Mouse (Mus musculus): ENCODE results near the gene Mapk8ip1. TPM values are rescaled to one million over a fixed set of nuclear protein-coding genes. Genes with fewer than 3 reads are reported as not detected.
A peak's percentile ranks its signal among the peaks of the same experiment; 100 is the strongest.

The Mapk8ip1 gene
- polyA plus RNA-seq, 1 experiment: 2.0 TPM

DNA sequence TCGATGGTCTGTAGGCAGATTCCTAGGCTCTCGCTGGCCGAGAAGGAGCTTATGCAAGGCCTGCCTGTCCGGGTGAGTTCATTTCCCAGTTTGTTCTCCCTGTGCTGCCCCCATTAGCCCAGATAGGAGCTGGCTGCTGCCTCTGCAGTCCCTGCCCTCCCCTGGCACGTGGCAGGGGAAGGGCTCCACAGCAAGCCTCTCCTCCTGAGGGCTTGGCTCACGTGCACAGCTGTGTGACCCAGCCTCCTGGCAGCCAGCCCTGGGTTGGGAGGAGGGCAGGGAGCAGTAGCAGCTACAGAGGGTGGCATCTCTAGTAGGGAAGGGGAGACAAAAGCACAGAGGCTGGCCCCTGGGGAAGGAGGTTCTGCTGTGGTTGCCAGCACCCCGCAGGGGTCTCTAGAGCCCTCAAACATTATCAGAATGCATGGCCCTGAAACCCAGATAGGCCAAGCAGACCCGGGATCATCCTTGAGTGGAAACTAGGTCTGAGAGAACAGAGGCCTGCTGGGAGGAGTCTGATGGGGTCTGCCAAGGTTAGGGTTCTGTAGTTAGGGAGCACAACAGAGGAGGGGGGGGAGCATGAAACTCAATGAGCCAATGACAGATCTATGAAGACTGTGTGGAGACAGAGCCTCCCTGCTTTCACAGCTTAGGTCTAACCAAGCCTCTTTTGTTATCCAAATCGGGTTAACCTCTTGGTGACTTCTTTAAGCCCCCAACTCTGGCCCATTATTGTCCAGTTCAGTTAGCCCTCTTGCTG lies 22.8 kb upstream of the Mapk8ip1 start:
- 43% methylated on average over 9 of the region's 9 CpGs for WGBS
- H3K4me1 ChIP-seq (ENCODE audit: control insufficient read depth, insufficient read depth, low read length): no peaks in the 10 kb centered on the region; the same call in 1 of the 2 replicates
- H3K27ac ChIP-seq (ENCODE audit: control insufficient read depth, insufficient read depth, low read depth, low read length, poor library complexity): no peak overlapping the region
- no peak overlapping the region for H3K4me3 ChIP-seq (replicated peaks; ENCODE audit: control insufficient read depth, low read depth, low read length)
- TF ChIP-seq POLR2A (IDR thresholded peaks at IDR 0.05; ENCODE audit: borderline replicate concordance, control insufficient read depth, low read depth, low read length): no peak
- TF ChIP-seq CTCF (IDR thresholded peaks at IDR 0.05; ENCODE audit: control insufficient read depth, insufficient read depth, low read length): no peak

DNA sequence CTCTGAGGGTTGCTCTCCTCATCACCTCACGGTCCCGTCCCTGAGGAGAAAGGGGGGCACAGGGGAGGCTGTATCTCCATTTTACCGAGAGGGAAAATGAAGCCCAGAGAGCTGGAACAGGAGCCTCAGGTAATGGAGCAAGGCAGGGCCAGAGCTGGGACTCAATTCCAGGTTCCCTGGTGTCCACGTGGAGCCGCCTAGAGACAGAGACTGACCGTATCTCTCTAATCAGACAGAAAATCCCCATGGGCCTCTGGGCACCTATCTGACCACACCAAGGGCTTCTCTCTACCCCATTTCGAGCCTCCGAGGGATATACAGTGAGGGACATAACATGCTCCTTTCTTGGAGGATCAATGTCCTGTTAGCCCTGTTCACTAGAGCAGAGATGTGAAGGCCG lies 22.1 kb upstream of the Mapk8ip1 start:
- 72% methylated on average over 9 of the region's 9 CpGs for WGBS
- no peak for TF ChIP-seq CTCF (IDR thresholded peaks at IDR 0.05; ENCODE audit: control insufficient read depth, insufficient read depth, low read length)
- no peak for TF ChIP-seq POLR2A (IDR thresholded peaks at IDR 0.05; ENCODE audit: borderline replicate concordance, control insufficient read depth, low read depth, low read length)
- Histone ChIP-seq H3K4me3 (replicated peaks; ENCODE audit: control insufficient read depth, low read depth, low read length) (no peak overlapping the region), H3K4me1 (ENCODE audit: control insufficient read depth, insufficient read depth, low read length) (no peaks in the 10 kb centered on the region; the same call in 1 of the 2 replicates), H3K27ac (ENCODE audit: control insufficient read depth, insufficient read depth, low read depth, low read length, poor library complexity) (no peak overlapping the region)

DNA sequence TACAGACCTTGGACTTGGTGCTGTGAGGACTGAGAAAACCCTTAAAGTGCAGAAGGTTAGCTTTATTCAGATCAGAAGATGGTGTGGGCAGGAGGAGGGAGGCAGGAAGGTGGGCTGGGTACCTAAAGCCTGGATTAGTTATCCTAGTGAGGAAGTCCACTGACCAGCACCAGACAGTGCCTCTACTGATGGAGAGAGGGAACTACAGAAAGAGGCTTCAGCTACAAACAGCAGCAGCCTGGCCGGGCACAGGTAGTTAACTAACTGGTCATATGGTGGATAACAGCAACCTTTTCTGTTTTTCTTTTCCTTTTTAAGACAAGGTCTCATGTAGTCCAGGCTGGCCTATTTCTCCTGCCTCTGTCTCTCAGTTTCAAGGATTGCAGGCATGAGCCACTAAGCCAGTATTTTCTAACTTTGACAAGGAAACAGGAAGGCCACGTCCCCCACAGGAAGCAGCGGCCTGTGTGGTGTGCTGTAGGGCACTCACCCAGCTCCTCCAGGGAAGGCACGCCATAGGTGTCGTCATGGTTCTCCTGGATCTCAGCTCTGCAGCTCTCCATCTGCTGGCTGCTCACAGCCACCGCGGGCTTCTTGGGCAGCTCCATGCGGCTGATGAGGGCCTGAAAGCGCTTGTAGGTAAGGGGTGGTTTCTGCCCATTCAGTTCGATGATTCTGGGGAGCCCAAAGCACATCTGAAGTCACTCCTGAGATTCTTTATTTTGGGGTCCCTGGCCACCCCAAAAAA lies 21.5 kb upstream of the Mapk8ip1 start:
- TF ChIP-seq POLR2A (IDR thresholded peaks at IDR 0.05; ENCODE audit: borderline replicate concordance, control insufficient read depth, low read depth, low read length) (no peak), CTCF (IDR thresholded peaks at IDR 0.05; ENCODE audit: control insufficient read depth, insufficient read depth, low read length) (peak; percentile 32; the same call in 1 of the 2 replicates)
- H3K4me1 ChIP-seq (ENCODE audit: control insufficient read depth, insufficient read depth, low read length): no peaks in the 10 kb centered on the region; the same call in 1 of the 2 replicates

DNA sequence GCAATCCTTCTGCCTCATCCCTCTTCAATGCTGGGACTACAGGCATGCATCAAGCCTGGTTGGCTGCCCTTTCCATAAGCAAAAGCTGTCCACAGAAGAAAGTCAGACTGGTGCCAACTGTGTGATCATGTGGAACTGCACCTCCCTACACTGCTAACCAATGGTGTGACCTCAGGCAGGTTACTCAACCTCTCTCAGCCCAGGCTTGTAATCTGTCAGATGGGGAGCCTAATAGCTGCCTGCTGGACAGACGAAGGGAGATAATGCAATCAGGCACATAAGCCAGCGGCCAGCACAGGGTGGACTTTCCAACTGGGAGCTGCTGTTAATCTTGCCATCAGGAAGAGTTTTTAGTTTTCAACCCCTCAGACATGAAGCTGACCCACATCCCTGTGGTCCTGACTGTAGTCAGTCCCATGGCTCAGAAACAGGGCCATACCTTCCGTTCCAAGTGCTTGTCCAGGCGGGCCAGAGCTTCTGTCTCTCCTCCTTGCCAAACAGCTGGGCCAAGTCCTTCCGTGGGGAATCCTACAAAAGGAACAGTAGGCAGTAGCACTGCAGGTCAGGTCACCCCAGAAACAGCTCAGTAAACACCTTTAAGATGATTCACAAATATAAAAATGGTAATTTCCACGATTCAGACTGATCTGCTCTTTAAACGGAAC lies 20.8 kb upstream of the Mapk8ip1 start:
- H3K27ac ChIP-seq (ENCODE audit: control insufficient read depth, insufficient read depth, low read depth, low read length, poor library complexity): no peak overlapping the region
- no peaks in the 10 kb centered on the region; the same call in 1 of the 2 replicates for H3K4me1 ChIP-seq (ENCODE audit: control insufficient read depth, insufficient read depth, low read length)
- WGBS: 74% methylated on average over 7 of the region's 7 CpGs
- no peak overlapping the region for H3K4me3 ChIP-seq (replicated peaks; ENCODE audit: control insufficient read depth, low read depth, low read length)
- TF ChIP-seq POLR2A (IDR thresholded peaks at IDR 0.05; ENCODE audit: borderline replicate concordance, control insufficient read depth, low read depth, low read length) (no peak), CTCF (IDR thresholded peaks at IDR 0.05; ENCODE audit: control insufficient read depth, insufficient read depth, low read length) (no peak)

More for the DNA sequence above, 21.5 kb upstream of the Mapk8ip1 start:
- Histone ChIP-seq H3K4me3 (replicated peaks; ENCODE audit: control insufficient read depth, low read depth, low read length) (no peak overlapping the region), H3K27ac (ENCODE audit: control insufficient read depth, insufficient read depth, low read depth, low read length, poor library complexity) (no peak overlapping the region; the same call in 1 of the 2 replicates)
- WGBS: 17% methylated on average over 10 of the region's 10 CpGs

DNA sequence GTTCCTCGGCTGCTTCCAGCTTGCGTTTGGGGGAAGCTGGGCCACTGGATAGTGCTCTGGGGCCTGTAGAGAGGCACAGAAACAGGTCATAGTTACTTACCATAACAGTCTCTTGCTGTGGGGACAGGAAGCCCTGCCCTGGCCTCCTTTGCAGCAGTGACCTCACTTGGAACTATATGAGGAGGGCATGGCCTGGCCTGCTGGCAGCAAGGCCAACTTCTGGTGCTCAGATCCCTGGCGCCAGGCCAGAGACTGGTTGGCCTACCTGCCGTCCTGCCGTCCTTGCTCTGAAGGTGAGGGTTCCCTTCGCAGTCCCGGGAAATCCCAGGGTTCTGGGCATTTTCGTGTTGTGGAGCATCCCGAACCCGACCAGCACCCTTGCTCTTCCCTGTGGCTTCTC lies 10.6 kb upstream of the Mapk8ip1 start:
- Histone ChIP-seq H3K4me1 (ENCODE audit: control insufficient read depth, insufficient read depth, low read length) (no peaks in the 10 kb centered on the region), H3K4me3 (replicated peaks; ENCODE audit: control insufficient read depth, low read depth, low read length) (no peak overlapping the region), H3K27ac (ENCODE audit: control insufficient read depth, insufficient read depth, low read depth, low read length, poor library complexity) (no peak overlapping the region)
- TF ChIP-seq CTCF (IDR thresholded peaks at IDR 0.05; ENCODE audit: control insufficient read depth, insufficient read depth, low read length) (no peak), POLR2A (IDR thresholded peaks at IDR 0.05; ENCODE audit: borderline replicate concordance, control insufficient read depth, low read depth, low read length) (no peak)
- 90% methylated on average over 10 of the region's 10 CpGs for WGBS

DNA sequence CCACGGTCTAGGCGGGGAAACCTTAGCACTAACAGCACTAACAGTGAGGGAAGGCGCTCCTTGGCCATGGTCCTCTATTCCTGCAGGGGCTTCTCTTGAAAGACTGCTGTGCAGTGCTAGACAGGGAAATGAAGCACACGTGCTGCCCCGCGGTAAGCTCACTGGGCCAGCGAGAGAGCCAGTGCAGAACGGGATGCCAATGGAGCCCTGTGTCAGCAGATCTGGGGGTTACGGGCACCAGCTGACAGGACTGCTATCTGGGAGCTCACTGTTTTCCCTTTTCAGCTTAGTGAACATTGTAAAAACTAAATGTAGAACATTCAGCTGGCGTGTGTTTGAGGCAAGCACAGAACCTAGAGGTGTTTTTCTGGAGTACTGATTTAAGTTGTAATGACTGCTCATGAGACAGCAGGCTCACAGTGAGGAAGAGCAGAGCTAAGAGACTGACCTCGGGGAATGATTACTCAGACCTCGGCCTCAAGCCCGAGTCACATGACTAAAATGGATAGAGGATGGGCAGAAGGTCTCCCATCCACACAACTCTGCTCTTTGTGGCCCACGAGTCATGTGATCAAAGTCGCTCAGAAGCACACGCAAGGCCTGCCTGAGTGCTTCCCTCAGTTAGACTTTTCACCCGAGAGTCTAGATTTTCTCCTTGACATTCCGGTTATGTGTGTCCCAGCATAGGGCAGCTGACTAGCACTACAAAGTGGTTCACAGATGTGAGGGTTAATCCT lies 7.4 kb upstream of the Mapk8ip1 start:
- H3K27ac ChIP-seq (ENCODE audit: control insufficient read depth, insufficient read depth, low read depth, low read length, poor library complexity): no peak overlapping the region
- H3K4me3 ChIP-seq (replicated peaks; ENCODE audit: control insufficient read depth, low read depth, low read length): no peak overlapping the region
- 85% methylated on average over 18 of the region's 18 CpGs for WGBS
- H3K4me1 ChIP-seq (ENCODE audit: control insufficient read depth, insufficient read depth, low read length): no peaks in the 10 kb centered on the region
- no peak for TF ChIP-seq CTCF (IDR thresholded peaks at IDR 0.05; ENCODE audit: control insufficient read depth, insufficient read depth, low read length)
- TF ChIP-seq POLR2A (IDR thresholded peaks at IDR 0.05; ENCODE audit: borderline replicate concordance, control insufficient read depth, low read depth, low read length): no peak

DNA sequence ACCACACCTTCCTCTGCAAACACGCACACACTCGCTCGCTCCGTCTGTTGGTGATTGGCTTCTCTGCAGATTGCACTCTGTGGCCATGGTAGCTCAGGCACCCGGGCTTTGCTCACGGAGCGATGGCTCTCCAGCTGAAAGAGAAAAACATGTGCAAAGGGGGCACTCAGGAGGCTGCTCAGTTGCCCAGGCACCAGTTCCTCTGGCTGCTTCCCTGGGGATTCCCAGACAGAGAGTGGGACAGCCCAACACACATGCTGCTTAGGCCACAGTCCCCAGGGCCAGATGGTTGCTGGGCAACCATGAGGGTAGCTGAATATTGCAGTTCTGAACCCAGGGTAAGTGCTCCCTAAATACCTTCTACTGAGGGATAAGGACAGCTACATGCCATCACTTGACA lies 4.6 kb upstream of the Mapk8ip1 start:
- H3K27ac ChIP-seq (ENCODE audit: control insufficient read depth, insufficient read depth, low read depth, low read length, poor library complexity): no peak overlapping the region
- H3K4me3 ChIP-seq (replicated peaks; ENCODE audit: control insufficient read depth, low read depth, low read length): no peak overlapping the region
- 91% methylated on average over 7 of the region's 7 CpGs for WGBS
- H3K4me1 ChIP-seq (ENCODE audit: control insufficient read depth, insufficient read depth, low read length): no peaks in the 10 kb centered on the region
- TF ChIP-seq CTCF (IDR thresholded peaks at IDR 0.05; ENCODE audit: control insufficient read depth, insufficient read depth, low read length): no peak
- no peak for TF ChIP-seq POLR2A (IDR thresholded peaks at IDR 0.05; ENCODE audit: borderline replicate concordance, control insufficient read depth, low read depth, low read length)

All from bone marrow, adult 2 months (tissue).